Mouse (Mus musculus): ENCODE measurements around the gene Slc25a53.
A peak's percentile ranks its signal among the peaks of the same experiment; 100 is the strongest.
"Not testable (repeated sequence)": the region's sequence is repeated elsewhere in the genome, so short reads cannot be mapped to it uniquely, and the experiment has no call there.

Slc25a53 gene

DNA sequence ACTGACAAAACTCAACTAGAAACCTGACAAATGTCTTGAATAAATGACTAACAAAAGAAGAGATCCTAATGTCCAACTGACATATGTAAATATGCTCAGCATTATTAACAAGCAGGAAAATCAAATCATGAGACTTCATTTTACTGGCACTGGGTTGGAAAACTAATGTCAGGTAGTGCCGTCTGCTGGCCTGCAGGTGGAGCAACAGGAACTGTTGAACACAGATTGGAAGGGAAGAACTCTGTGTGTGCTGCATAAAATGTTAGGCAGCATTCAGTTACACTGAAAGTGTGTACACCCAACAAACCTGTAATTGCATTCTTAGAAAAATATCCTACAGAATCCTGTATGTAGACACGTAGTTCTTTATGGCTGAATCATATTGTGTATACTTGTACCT is 78.4 kb downstream of the Slc25a53 start:
- DNase-seq (ENCODE audit: inconsistent ontology term), result no peak

DNA sequence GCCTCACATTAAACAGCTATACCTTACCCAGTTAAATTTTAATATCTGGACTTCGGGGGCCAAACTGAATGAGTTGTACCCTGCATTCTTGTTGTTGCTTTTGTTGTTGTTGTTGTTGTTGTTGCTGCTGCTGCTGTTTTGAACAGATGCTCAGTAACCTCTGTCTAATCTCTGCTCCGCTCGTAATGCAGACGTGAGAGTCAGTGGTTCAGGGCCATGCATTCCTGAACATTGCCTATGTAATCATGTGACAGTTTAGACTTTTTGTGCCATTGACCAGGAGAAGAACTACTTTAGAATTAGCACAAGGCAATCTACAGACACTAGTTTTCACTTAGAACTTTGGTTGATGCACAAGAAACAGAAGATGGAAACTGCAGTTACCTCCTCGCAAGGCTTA is 79.8 kb downstream of the Slc25a53 start:
- DNase-seq (ENCODE audit: inconsistent ontology term), result not testable (repeated sequence)

DNA sequence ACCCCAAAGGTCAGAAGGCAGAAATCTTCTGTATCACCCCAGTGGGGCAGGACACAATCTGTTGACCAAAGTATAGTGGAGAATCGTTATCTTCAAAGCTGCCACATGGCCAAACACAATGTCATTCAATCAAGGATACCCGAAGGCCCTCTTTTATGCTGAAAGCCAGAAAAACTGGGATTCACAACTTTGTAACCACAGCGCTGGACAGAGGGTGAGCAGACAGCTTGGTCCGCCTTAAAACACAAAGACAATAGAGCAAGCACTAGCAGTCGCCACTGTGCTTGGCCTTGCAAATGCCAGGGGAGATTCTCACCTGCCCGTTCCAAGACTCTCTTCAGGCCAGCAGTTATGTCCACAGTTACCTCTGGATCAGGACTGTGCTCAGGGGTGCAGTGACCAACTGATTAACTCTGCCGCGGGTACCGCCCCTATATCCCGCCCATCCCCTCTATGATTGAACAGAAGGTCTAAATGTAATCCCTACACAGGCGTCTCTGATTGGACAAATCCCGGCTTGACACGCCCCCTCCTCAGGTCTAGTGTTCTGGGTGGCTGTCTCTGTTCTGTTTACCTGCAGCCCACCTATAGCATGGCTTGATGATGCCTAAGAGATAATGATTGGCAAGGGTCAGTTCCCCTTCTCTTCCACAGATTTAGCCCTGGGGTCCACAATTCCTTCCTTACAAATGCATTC is 80.4 kb downstream of the Slc25a53 start:
- DNase-seq (ENCODE audit: inconsistent ontology term), result peak; percentile 69

DNA sequence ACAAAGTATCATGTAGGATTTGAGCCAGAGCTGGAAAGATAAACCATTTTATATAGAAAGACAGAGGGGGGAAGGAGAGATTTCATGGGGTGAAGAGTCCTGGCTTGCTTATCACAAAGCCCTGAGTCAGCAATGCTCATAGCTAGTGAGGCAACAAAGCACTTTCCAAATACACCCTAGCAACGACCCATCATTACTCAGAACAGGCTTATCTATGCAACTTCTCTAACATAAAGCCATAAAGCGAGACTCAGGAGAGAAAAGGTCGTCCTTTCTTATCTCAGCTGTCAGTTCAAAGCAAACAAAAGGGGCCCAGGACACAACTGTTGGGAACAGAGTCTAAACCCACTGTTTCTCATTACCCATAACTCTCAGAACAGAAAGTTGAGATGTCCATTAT is 100.1 kb downstream of the Slc25a53 start:
- no peak for DNase-seq (ENCODE audit: inconsistent ontology term)

All from Muller cell, postnatal 12 days (primary cell).